Mouse (Mus musculus) T-helper 17 cell (primary cell): ENCODE measurements around the gene Gipc1.

Experiments
- in situ Hi-C, 2 experiments: fragments of 300-600 bp; cut with MboI, MseI; formaldehyde crosslinking; loops; 1 replicate in 1 of 2; 2 replicates in 1 of 2; pipeline ENCODE4 v1.15.1; 2025; ENCODE audit warnings: high pct_unique_total_duplicates in 2 of 2

The Gipc1 gene

DNA sequence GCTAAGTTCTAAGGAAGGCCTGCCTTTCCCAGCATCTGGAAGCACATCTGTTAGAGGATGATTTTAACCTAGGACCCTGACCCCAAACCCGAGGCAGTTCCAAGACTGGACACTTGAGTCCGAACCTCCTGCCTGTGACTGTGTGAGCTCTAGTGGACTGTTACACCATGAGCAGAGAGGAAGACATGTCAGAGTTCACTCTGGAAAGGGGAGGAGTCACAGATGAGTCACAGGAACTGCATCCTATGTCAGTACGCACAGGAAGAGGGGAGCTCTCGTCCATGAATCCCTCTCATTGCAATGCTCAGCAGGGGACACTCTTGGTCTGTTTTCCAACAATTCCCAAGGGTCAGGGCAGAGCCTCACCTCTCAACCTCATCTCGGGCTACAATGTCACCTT, 20.5 kb downstream of the Gipc1 start:
- in situ Hi-C loops = no loop called here

DNA sequence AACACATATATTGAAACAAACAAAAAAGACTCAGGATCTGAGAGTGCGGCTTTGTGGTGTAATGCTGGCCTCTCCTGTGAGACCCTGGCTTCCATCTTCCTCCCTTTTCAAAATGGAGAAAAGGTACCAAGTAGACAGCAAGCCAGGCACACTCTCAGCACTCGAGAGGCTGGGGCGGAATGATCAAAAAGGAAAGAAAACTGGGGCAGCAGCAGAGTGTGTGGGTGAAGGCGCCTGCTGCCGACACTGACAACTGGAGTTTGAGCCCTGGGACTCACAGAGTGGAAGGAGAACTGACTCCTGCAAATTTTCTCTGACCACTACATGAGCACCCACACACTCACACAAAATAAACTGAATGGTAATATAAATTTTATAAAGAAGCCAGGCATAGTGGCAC, 22.0 kb downstream of the Gipc1 start:
- in situ Hi-C loops = no loop called here

DNA sequence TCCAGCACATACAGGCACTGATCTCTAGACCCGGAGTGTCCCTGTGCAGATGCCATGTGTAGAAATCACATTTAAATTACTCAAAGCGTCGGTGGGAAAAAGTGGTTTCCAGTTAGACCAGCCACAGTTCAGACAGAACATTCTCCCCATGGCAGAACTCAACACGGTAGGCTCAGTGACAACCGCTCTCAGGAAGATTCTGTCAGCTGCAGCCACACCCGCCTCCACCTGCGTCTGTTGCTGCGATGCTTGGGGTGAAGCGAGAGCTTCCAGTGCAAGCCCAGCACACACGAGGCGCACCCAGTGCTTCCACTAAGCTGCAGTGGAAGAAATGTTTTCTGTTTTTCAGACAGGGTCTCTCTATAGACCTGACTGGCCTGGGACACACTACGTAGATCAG, 27.4 kb downstream of the Gipc1 start:
- in situ Hi-C loops = loop anchor here in 1 of 2 experiments (25.0 kb wide), 1 partner anchor 1382 kb away; the partner anchor contains the start of genes Dhps, Fbxw9 and Gm5741

DNA sequence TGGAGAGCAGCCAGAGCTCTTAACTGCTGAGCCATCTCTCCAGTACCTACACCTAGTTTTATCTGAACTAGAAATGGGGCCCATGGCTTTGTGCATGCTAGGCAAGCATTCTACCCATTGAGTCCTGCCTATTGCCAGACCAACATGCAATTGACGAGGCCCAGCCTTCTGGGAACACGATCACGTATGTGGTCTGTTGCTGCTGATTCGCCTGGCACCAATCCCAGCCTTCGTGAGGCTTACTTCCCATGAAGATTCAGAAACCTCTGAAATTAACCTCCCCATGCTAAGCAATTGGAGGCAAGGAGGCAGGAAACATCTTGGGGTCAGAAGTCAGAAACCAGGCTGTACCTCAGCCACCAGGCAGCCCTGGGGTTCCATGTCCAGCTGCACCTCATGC, 28.1 kb downstream of the Gipc1 start:
- in situ Hi-C loops = loop anchor here in 1 of 2 experiments (25.0 kb wide), 1 partner anchor 1382 kb away; the partner anchor contains the start of genes Dhps, Fbxw9 and Gm5741

DNA sequence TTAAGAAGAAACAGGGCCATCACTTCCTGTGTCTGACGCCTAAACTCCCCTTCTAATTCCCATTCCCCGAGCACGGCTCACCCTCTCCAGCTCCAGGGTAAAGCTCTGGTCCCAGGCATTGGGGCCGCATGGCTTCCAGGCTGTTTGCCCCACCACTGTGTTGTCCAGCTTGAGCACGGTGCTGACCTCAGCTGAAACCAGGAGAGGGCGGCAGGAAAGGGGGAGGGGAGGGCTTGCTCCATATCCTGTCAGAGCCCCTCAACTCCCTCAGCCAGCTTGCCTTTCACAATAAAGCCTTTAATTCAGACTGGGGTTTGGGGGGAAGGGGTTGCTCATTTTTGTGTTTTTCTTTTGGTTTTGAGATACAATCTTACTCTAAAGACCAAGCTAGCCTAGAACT, 28.6 kb downstream of the Gipc1 start:
- in situ Hi-C loops = loop anchor here in 1 of 2 experiments (25.0 kb wide), 1 partner anchor 1381 kb away; the partner anchor contains the start of genes Dhps, Fbxw9 and Gm5741

DNA sequence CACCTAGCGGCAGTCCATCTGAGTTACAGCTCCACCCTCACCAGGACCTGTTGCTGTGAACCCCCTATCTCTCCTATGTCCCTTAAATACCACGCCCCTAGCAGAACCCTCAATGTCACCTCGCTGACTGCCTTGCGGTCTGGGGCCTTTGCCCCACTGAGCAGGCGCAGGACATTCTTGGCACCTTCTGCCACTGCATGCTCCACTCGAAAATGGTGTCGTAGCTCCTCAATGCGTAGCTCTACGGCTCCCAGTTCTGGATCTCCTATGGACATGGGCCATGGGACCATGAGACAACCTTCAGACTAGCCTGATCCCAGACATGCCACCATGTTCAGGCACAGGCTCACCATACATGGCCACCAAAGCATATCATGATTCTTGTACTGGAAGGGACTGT, 32.0 kb downstream of the Gipc1 start:
- in situ Hi-C loops = loop anchor here in 1 of 2 experiments (25.0 kb wide), 1 partner anchor 1378 kb away; the partner anchor contains the start of genes Dhps, Fbxw9 and Gm5741

DNA sequence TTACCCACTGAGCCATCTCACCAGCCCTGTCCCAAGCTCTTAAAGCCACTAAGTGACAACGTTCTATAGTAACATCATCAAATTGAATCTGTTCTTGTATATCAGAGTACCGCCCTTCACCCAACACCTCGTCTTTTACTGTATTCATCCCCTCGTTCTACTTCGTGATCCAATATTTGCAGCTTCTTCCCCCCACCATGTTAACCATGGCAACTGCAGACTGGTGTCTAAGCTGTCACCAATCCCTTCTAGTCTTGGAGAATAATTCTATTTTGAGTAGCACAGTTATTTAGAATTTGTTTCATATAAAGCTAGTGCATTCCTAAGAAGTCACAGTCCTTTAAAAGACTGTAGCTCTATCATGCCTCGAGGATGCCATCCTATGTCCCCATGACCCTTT, 36.8 kb downstream of the Gipc1 start:
- in situ Hi-C loops = loop anchor here in 1 of 2 experiments (25.0 kb wide), 1 partner anchor 1373 kb away; the partner anchor contains the start of genes Dhps, Fbxw9 and Gm5741

DNA sequence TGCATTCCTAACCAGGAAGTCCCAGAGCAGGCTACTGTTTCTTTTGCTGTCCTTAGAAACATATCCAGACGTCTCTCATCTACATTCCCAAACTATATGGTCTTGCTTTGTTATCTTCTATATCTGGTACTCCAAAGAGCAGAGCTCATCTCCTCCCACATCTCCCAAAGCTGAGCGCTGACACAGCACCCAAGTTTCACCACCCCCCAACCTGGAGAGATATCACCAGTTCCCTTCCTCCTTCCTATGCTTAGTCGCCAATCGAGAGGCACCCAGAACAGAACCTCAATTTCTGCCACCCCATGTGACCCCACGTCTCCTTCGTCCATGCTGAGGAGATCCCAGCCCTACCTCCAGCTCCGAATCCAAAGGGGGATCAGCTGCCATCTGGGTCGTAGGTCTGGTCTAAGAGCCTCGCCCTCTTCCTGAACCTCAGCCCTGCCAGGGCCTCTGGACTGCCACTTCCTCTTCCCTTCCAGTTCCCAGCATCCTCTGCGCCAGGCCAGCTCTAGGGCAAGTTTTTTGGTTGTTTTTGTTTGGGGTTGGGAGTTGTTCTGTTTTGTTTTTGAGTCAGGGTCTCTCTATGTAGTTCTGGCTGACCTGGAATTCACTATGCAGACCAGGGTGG, 41.2 kb downstream of the Gipc1 start:
- in situ Hi-C loops = loop anchor here in 1 of 2 experiments (25.0 kb wide), 1 partner anchor 1369 kb away; the partner anchor contains the start of genes Dhps, Fbxw9 and Gm5741

DNA sequence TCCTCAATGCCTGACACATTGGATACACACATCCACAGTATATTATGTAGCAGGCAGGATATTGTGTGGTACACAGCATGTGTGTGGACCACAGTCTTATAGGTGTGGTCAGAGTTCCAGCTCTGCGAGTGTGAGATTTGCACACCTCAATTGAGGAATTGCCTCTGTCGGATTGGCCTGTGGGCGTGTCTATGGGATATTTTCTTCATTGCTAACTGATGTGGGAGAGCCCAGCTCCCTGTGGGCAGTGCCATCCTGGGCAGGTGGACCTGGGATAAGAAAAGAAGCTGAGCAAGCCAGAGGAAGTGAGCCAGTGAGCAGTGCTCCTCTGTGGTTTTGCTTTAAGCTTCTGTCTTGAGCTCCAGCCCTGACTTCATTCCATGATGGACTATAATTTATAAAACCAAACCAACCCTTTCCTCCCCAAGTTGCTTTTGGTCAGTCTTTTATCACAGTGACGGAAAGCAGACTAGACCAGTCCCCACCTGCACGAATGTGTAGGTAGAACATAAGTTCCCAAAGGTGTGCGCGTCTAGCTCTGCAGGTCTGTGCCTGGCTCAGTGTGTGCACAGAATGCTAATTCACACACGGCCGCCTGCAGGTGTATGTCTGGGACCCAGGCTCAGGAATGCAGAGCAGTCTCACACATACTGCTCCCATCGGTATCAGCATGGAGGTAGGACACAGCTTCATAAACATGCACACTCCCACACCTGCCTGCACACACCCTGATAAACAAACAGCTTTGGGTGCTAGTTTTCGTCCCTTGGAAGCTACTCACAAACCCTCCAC, 42.1 kb downstream of the Gipc1 start:
- in situ Hi-C loops = loop anchor here in 1 of 2 experiments (25.0 kb wide), 1 partner anchor 1368 kb away; the partner anchor contains the start of genes Dhps, Fbxw9 and Gm5741

DNA sequence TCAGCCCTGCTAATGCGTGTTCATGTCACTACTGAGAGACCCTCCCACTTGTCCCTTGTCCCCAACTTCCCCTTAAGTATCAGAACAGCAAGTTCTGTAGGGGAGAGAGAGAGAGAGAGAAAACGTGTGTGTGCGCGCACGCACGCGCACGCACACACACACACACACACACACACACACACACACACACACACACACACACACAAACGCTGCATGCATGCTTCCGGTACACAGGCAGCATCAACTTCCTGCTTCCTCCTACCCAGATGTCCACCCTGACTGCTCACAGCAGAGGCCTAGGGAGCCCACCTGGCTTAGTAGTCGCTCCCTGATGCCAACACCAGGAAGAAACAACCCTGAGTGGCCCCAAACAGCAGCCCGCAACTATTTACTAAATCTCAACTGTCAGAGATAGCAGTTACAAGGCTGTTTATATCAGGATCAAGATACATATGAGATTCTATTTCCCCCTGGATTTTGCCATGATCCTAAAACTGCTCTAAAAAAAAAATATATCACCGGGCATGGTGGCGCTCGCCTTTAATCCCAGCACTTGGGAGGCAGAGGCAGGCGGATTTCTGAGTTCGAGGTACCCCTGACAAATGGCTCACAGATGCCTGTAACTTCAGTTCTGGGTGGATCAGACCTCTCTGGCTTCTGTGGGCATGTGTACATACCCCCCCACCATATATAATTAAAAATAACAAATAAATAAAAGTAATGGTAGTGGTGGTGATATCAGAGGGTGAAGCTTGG, 43.1 kb downstream of the Gipc1 start:
- in situ Hi-C loops = loop anchor here in 1 of 2 experiments (25.0 kb wide), 1 partner anchor 1367 kb away; the partner anchor contains the start of genes Dhps, Fbxw9 and Gm5741

DNA sequence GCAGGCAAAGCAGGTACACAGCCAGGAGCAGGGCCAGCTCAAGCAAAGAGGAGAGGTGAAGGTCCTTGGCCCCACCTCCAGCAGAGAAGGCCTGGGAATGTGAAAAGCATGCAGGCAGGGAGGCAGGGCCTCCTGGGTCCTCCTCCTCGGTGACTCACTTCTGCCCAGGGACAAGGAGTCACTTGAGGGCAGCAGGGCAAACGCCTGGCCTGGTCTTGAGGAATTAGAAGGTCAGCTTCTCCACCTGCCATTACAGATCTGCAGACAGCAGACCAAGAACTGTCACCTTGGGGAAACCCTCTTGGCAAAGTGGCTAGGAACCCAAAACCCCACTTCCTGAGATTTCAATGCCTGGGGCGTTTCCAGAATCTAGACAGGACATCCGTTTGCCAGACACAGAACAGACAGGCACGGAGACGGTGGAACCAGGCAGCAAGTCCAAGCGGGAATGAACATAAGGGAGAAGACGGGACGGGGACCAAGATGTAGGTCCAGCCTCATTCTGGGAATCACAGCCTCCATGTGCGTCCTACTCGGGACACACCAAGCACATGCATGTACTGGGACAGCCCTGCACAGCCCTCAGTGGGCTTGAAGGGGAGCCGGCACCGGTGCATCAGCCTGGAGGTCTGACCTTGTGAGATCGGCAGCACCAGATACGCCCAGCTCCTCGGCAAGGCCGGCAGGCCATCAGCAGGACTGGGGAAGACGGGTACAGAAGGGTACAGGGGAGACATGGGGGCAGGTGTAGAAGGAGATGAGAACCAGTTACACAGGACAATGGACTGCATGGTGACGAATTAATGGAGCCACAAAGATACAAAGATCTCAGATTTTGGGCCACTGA, 45.1 kb downstream of the Gipc1 start:
- in situ Hi-C loops = loop anchor here in 1 of 2 experiments (25.0 kb wide), 1 partner anchor 1365 kb away; the partner anchor contains the start of genes Dhps, Fbxw9 and Gm5741

DNA sequence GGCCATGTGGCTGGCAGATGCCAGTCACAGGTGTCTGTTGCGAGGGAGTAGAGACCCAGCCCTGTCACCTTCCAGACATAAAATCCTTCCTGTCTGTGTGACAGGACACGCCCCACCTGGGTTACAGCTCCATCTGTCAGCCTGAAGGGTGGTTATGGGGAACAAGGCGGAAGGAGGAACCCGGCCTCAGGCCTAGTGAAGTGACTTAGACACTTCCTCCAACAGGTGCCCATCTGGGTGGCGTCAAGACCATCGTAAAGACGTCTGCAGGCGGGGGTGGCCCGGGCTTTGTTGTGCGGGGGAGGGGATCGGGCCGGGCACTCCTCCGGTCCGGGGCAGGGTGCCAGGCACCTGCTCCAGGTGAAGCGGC, 45.8 kb downstream of the Gipc1 start:
- in situ Hi-C loops = loop anchor here in 1 of 2 experiments (25.0 kb wide), 1 partner anchor 1364 kb away; the partner anchor contains the start of genes Dhps, Fbxw9 and Gm5741

DNA sequence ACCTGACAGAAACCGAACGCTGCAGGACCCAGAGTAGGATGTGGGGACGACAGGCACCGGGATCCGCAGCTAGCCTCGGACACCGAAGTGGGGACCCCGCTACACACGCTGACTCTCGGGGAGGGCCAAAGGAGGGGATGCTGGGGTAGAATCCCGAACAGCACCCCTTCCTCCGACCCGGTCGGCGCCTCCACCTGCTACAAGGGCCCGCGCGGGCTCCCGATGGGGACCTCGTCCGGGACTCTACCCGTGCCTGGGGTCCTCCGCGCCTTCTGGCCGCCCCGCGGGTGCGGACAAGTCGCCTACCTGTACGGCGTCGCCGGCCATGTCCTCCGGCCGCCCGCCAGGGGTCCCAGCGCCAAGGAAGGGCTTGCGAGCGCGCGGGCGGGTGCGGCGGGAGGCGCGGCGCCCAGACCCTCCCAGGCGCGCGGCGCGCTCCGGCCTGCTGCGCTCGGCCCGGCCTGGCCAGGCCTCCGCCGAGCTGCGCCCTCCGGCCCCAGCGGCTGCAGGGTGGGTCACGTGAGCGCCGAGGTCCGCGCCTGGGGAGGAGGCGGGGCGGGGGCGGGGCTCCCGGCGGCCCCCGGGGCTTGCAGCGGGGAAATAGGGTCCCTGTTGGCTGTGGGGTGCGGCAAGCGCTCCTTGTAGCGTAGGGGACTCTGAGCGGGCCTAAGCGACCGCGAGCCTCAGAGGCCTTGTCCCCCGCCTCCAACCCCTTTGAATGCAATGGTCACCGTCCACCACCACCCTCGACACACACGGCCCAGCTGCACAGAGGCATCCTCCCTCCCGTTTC, 46.4 kb downstream of the Gipc1 start, which contains the start of gene Pkn1:
Gene Pkn1 (minus strand): TSS at position 519 of the 793 bp plus-strand sequence.
- in situ Hi-C loops = loop anchor here in 1 of 2 experiments (25.0 kb wide), 1 partner anchor 1363 kb away; the partner anchor contains the start of genes Dhps, Fbxw9 and Gm5741

DNA sequence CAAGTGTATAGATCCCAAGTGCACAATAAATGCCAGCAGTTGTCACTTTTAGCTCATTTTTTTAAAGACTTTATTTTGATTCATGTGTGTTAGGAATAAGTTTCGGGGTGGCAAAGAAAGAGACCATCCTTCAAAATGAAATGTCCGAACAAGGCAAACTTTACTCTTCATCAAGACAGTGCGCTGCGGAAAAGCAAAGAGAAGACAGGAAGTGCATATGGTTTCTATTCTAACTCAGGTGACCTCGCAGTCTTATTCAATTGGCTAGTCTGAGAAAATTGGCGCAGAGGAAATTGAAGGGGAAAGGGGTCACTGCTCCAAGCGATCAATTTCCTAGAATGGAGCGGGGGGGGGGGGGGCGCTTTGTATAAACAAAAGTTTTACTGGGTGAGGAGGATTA, 47.1 kb downstream of the Gipc1 start:
- in situ Hi-C loops = loop anchor here in 1 of 2 experiments (25.0 kb wide), 1 partner anchor 1363 kb away; the partner anchor contains the start of genes Dhps, Fbxw9 and Gm5741

DNA sequence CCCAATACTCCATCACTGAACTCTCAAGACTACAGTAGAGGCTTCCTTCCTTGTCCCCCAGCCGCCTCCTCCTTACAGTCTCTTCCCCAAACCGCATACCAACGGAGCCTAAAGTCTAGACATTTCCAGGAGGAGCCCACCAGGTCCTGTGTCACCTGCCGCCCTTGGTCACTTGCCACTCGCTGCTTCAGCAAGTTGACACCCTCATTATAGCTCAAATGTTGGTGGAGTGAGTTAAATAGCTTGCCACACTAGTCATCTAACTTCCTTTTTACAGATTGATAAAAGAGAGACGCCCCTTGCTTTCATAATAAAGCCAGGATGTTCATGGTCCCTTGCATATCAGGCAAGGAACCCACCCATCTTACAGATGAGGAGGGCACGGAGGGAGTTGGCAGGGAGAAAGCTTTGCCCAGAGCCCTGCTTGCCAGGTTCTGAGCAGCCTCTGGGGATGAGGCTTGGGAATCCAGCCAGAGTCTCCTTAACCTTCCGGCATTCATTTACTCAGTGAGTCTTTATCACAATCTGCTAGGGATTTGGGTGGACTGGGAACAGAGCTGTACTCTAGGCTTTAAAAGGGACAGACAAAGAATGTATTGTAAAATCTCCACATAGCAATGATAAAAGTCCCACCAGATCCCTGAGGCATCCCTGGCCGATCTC, 48.1 kb downstream of the Gipc1 start:
- in situ Hi-C loops = no loop called here

DNA sequence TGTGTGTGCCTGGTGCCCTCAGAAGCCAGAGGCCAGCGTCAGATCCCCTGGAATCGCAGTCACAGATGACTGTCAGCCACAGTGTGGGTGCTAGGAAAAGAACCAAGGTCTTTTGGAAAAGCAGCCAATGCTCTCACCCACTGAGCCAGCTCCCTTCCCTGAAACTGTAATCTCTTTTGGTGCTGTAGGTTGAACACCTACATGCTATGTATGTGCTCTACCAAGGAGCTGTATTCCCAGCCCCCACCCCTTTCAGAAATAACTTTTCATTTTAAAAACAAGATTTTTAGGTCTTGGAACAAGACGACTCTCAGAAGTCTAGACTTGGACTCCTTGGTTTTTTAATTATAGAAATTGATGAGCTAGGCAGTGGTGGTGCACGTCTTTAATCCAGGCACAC, 50.9 kb downstream of the Gipc1 start:
- in situ Hi-C loops = no loop called here

DNA sequence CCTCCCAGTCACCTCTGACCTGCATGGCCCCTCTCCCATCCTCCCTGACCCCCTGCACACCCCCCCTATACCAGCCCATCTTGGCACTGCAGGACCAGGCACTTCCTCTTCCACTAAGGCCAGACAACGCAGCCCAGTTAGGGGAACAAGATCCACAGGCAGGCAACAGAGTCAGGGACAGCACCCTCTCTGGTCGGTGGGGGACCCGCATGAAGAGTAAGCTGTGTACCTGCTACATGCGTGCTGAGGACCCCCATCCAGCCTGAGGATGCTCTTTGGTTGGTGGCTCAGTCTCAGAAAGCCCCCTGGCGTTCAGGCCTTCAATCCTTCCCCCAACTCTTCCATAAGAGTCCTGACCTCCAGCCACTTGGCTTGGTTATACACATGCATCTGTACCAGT, 53.9 kb downstream of the Gipc1 start:
- in situ Hi-C loops = no loop called here

DNA sequence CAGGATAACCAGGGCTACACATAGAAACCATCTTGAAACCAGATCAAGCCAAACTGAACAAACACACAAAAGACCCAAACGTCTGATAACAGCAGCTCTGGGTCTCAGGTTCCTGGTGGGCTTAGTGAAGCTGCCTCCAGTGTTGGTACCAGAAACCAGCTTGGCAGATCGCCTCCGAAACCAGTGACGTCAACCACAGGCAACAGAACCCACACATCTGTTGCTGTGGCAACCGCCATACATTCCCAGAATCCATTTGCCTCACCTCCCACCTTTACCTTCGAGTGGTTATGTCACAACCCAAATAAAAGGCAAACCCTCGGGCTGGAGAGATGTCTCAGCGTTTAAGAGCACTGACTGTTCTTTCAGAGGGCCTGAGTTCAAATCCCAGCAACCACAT, 55.1 kb downstream of the Gipc1 start:
- in situ Hi-C loops = no loop called here
